Mouse (Mus musculus): ENCODE measurements around the gene Ppil2. TPM values are rescaled to one million over a fixed set of nuclear protein-coding genes. Genes with fewer than 3 reads are reported as not detected.

The Ppil2 gene
- polyA plus RNA-seq, 1 experiment from 2014 or later, result 142 TPM

DNA sequence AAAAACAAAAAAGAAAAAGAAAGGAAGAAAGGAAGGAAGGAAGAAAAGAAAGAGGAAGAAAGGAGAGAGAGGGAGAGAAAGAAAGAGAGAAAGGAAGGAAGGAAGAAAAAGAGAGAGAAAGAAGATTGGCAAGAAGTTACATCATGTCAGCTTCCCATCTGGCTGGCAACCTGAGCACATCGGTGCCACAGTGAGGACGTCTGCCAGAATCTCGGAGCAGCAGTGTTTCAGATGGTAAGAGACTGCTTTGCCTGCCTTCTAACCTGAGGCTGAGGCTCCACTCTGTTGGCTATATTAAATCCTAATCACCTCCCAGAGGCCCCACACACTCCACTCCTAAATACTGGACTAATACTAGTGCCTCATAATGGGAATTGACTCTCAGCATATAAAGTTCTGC is 57.2 kb downstream of the Ppil2 start:
- Histone ChIP-seq H3K9me3 (ENCODE audit: control insufficient read depth, low read length) (no peaks in the 10 kb centered on the region), H3K4me2 (replicated peaks; ENCODE audit: low read depth, low read length) (no peak overlapping the region), H3K27ac (ENCODE audit: low read depth, low read length) (no peak overlapping the region), H3K36me3 (ENCODE audit: control insufficient read depth, insufficient read depth, low read length) (no peaks in the 10 kb centered on the region; the same call in 1 of the 2 replicates), H3K4me1 (ENCODE audit: control insufficient read depth, insufficient read depth, low read length) (no peaks in the 10 kb centered on the region), H3K27me3 (ENCODE audit: control insufficient read depth, insufficient read depth, low read length) (no peaks in the 10 kb centered on the region), H3K4me3 (ENCODE audit: low read length) (no peak overlapping the region), H3K9ac (ENCODE audit: low read depth, low read length) (no peak overlapping the region)
- WGBS, result 80% methylated on average over 3 of the region's 3 CpGs
- no peak for ATAC-seq (ENCODE audit: low FRiP score, low TSS enrichment)

DNA sequence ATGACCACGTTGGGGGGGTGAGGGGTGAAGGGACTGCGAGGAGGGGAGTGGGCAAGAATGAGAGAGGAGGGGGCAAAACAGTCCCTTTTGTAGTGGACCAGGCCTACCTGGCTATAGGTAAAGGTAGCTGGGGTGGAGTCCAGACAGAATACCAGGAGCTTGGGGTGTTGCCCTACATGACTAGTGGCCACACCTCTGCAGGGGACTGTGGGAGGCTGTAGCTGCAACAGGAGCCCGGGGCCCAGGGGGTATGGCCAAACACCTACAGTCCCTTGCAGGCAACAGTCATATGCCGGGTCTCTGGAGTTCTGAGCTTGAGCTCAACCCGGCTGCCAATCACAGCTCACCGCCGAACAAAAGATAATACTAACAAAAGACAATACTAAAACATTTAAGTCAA is 59.0 kb downstream of the Ppil2 start:
- no peak for ATAC-seq (ENCODE audit: low FRiP score, low TSS enrichment)
- 83% methylated on average over 7 of the region's 7 CpGs for WGBS

DNA sequence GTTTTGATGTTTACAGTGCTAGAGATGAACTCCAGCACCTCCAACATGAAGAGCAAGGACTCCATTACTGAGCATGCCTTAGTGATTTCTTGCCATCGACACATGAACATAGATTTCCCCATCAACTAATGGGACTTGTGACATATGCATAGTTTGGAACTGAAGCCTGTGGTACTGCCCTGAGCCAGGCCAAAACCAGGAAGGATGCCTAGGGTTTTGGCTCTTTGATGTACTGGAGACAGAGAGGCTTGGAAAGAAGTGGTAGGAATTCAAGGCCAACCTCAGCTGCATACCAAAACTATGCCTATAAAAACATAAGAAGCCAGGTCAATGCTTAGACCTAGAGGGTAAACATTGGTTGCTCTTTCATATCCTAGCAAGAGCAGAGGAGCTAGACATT is 61.2 kb downstream of the Ppil2 start:
- 93% methylated on average over 1 of the region's 1 CpGs for WGBS
- Histone ChIP-seq H3K9me3 (ENCODE audit: control insufficient read depth, low read length) (no peaks in the 10 kb centered on the region), H3K27me3 (ENCODE audit: control insufficient read depth, insufficient read depth, low read length) (no peaks in the 10 kb centered on the region), H3K27ac (ENCODE audit: low read depth, low read length) (no peak overlapping the region), H3K4me1 (ENCODE audit: control insufficient read depth, insufficient read depth, low read length) (no peaks in the 10 kb centered on the region), H3K4me3 (ENCODE audit: low read length) (no peak overlapping the region), H3K9ac (ENCODE audit: low read depth, low read length) (no peak overlapping the region), H3K36me3 (ENCODE audit: control insufficient read depth, insufficient read depth, low read length) (peaks cover 27% of the 10 kb centered on the region), H3K4me2 (replicated peaks; ENCODE audit: low read depth, low read length) (no peak overlapping the region)
- no peak for ATAC-seq (ENCODE audit: low FRiP score, low TSS enrichment)

More for the DNA sequence above, 59.0 kb downstream of the Ppil2 start:
- no peak overlapping the region for H3K4me3 ChIP-seq (ENCODE audit: low read length)
- no peak overlapping the region for H3K9ac ChIP-seq (ENCODE audit: low read depth, low read length)
- H3K36me3 ChIP-seq (ENCODE audit: control insufficient read depth, insufficient read depth, low read length), result peaks cover 13% of the 10 kb centered on the region
- no peak overlapping the region for H3K27ac ChIP-seq (ENCODE audit: low read depth, low read length)
- H3K9me3 ChIP-seq (ENCODE audit: control insufficient read depth, low read length), result no peaks in the 10 kb centered on the region
- H3K4me2 ChIP-seq (replicated peaks; ENCODE audit: low read depth, low read length), result no peak overlapping the region
- no peaks in the 10 kb centered on the region for H3K27me3 ChIP-seq (ENCODE audit: control insufficient read depth, insufficient read depth, low read length)
- H3K4me1 ChIP-seq (ENCODE audit: control insufficient read depth, insufficient read depth, low read length), result no peaks in the 10 kb centered on the region

DNA sequence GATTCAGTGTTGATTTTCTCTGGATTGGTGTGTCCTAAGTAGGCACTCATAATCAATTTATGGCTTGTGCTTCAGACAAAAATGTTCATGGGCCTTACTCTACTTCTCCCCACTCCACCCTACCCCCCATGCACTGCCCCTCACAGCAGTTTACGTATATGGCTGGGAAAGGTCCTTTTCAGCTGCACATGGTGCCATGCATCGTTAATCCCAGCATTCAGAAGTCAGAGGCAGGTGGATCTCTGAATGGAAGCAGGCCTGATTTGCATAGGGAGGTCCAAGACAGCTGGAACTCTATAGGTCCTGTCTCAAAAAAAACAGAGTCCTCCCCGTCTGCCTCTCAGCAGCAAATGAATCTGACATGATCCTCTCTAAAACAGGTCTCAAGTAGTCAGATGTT is 65.8 kb downstream of the Ppil2 start:
- no peaks in the 10 kb centered on the region for H3K4me1 ChIP-seq (ENCODE audit: control insufficient read depth, insufficient read depth, low read length)
- peaks cover 68% of the 10 kb centered on the region for H3K36me3 ChIP-seq (ENCODE audit: control insufficient read depth, insufficient read depth, low read length)
- H3K27me3 ChIP-seq (ENCODE audit: control insufficient read depth, insufficient read depth, low read length), result no peaks in the 10 kb centered on the region
- no peak overlapping the region for H3K9ac ChIP-seq (ENCODE audit: low read depth, low read length)
- H3K27ac ChIP-seq (ENCODE audit: low read depth, low read length), result no peak overlapping the region
- H3K4me2 ChIP-seq (replicated peaks; ENCODE audit: low read depth, low read length), result no peak overlapping the region
- 51% methylated on average over 3 of the region's 3 CpGs for WGBS
- no peak overlapping the region for H3K4me3 ChIP-seq (ENCODE audit: low read length)
- H3K9me3 ChIP-seq (ENCODE audit: control insufficient read depth, low read length), result no peaks in the 10 kb centered on the region
- no peak for ATAC-seq (ENCODE audit: low FRiP score, low TSS enrichment)

DNA sequence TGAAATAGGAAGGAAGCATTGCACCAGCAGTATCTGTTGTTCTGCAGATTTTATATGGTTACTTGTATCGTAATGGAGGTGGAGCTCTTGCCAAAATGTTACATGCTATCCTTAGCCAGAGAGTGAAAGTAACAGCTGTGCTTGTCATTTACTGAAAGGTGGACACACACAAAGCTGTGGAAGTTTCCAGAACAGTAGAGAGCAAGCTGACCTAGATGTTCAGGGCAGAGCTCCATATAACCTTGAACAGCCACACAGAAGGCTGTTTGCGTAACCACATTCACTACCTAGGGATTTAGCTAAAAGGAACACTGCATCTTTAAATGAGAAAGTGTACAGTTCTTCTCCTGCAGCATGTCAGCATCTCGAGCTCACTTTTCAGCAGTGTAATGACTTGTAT is 66.7 kb downstream of the Ppil2 start:
- WGBS, result 89% methylated on average over 3 of the region's 3 CpGs

DNA sequence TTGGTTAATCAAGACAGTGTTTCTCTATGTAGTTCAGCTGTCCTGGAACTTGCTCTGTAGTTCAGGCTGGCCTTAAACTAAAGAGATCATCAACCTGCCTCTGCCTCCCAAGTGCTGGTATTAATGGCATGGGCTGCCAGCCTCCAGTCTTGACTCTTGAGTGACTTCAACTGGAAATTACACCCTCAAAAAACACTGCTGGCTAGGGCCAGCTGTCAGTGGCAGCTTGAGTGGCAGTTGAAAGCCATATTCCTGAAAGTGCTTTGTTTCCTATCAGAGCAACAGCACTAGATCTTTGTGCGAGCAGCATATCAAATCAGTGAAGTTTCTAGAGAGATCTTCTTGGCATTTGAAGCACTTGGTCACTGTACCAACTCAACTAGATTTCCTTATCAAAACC is 69.6 kb downstream of the Ppil2 start:
- no peak for ATAC-seq (ENCODE audit: low FRiP score, low TSS enrichment)
- Histone ChIP-seq H3K4me3 (ENCODE audit: low read length) (no peak overlapping the region), H3K36me3 (ENCODE audit: control insufficient read depth, insufficient read depth, low read length) (peaks cover 90% of the 10 kb centered on the region), H3K4me1 (ENCODE audit: control insufficient read depth, insufficient read depth, low read length) (no peaks in the 10 kb centered on the region), H3K27me3 (ENCODE audit: control insufficient read depth, insufficient read depth, low read length) (no peaks in the 10 kb centered on the region), H3K27ac (ENCODE audit: low read depth, low read length) (no peak overlapping the region), H3K9ac (ENCODE audit: low read depth, low read length) (no peak overlapping the region), H3K9me3 (ENCODE audit: control insufficient read depth, low read length) (no peaks in the 10 kb centered on the region), H3K4me2 (replicated peaks; ENCODE audit: low read depth, low read length) (no peak overlapping the region)
- 97% methylated on average over 1 of the region's 1 CpGs for WGBS

More for the DNA sequence above, 66.7 kb downstream of the Ppil2 start:
- Histone ChIP-seq H3K4me1 (ENCODE audit: control insufficient read depth, insufficient read depth, low read length) (no peaks in the 10 kb centered on the region), H3K9ac (ENCODE audit: low read depth, low read length) (no peak overlapping the region), H3K36me3 (ENCODE audit: control insufficient read depth, insufficient read depth, low read length) (peaks cover 78% of the 10 kb centered on the region), H3K27me3 (ENCODE audit: control insufficient read depth, insufficient read depth, low read length) (no peaks in the 10 kb centered on the region), H3K4me2 (replicated peaks; ENCODE audit: low read depth, low read length) (no peak overlapping the region), H3K9me3 (ENCODE audit: control insufficient read depth, low read length) (no peaks in the 10 kb centered on the region), H3K27ac (ENCODE audit: low read depth, low read length) (no peak overlapping the region), H3K4me3 (ENCODE audit: low read length) (no peak overlapping the region)
- ATAC-seq (ENCODE audit: low FRiP score, low TSS enrichment), result no peak

DNA sequence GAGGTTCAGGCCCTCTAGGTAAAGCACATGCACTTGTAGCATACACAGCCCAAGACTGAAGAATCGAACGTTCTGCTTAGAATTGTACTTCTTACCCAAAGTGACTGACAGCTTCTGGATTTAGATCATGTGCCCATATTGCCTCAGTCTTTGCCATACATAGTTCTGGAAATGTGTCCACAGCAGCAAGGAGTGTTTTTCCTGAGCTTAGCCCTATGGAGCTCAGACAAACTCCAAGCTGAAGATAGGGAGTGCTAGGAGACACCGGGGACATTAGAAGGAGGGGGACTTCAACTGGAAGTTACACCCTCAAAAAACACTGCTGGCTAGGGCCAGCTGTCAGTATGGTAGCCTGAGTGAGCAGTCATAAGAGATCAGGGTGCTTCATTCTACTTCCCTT is 70.3 kb downstream of the Ppil2 start:
- no peaks in the 10 kb centered on the region for H3K27me3 ChIP-seq (ENCODE audit: control insufficient read depth, insufficient read depth, low read length)
- no peaks in the 10 kb centered on the region for H3K9me3 ChIP-seq (ENCODE audit: control insufficient read depth, low read length)
- no peaks in the 10 kb centered on the region for H3K4me1 ChIP-seq (ENCODE audit: control insufficient read depth, insufficient read depth, low read length)
- no peak overlapping the region for H3K4me3 ChIP-seq (ENCODE audit: low read length)
- no peak overlapping the region for H3K4me2 ChIP-seq (replicated peaks; ENCODE audit: low read depth, low read length)
- no peak for ATAC-seq (ENCODE audit: low FRiP score, low TSS enrichment)
- WGBS, result 96% methylated on average over 3 of the region's 3 CpGs
- H3K27ac ChIP-seq (ENCODE audit: low read depth, low read length), result no peak overlapping the region
- H3K36me3 ChIP-seq (ENCODE audit: control insufficient read depth, insufficient read depth, low read length), result peaks cover 89% of the 10 kb centered on the region
- no peak overlapping the region for H3K9ac ChIP-seq (ENCODE audit: low read depth, low read length)

MicroRNAs within 50 kb of the gene (microRNA counts, 519-probe panel; counts per million panel counts)
- microRNA mmu-miR-130b (7,257 counts per million, percentile 77 among the panel's probes with 10 or more counts), microRNA mmu-miR-301b (5,511 counts per million, percentile 53 among the panel's probes with 10 or more counts)

Small RNA genes lying within 50 kb of the gene (microRNA-seq; reads per million reads assigned to microRNA genes)
- gene Mir130b (7,836 reads per million, percentile 94 among the genes with 10 or more reads in this experiment), gene Mir301b (101 reads per million, percentile 54 among the genes with 10 or more reads in this experiment)

Other genes starting within 250 kb of the Ppil2 start
- gene Igll1, start 247.3 kb downstream of the Ppil2 start, polyA plus RNA-seq (2014; fragmentation: Nextera tagmentation; extraction: Ambion mirVana), result not detected in 2 replicates
- gene Top3b, start 240.5 kb downstream of the Ppil2 start, polyA plus RNA-seq (2014; fragmentation: Nextera tagmentation; extraction: Ambion mirVana), result 55.6 and 81.4 TPM in 2 replicates
- gene Vpreb1, start 240.4 kb downstream of the Ppil2 start, polyA plus RNA-seq (2014; fragmentation: Nextera tagmentation; extraction: Ambion mirVana), result 1.7 and 2.8 TPM in 2 replicates
- 11.0 and 21.3 TPM in 2 replicates for gene Ppm1f, start 214.8 kb downstream of the Ppil2 start, polyA plus RNA-seq (2014; fragmentation: Nextera tagmentation; extraction: Ambion mirVana)
- 197 and 210 TPM in 2 replicates for gene Mapk1, start 127.9 kb downstream of the Ppil2 start, polyA plus RNA-seq (2014; fragmentation: Nextera tagmentation; extraction: Ambion mirVana)
- 50.1 and 54.5 TPM in 2 replicates for gene Ypel1, start 41.6 kb downstream of the Ppil2 start, polyA plus RNA-seq (2014; fragmentation: Nextera tagmentation; extraction: Ambion mirVana)
- 64.3 and 72.8 TPM in 2 replicates for gene 2610318N02Rik, start 13.9 kb upstream of the Ppil2 start, polyA plus RNA-seq (2014; fragmentation: Nextera tagmentation; extraction: Ambion mirVana)
- 55.3 and 66.5 TPM in 2 replicates for gene Sdf2l1, start 21.1 kb upstream of the Ppil2 start, polyA plus RNA-seq (2014; fragmentation: Nextera tagmentation; extraction: Ambion mirVana)
- 9.1 and 11.9 TPM in 2 replicates for gene Ydjc, start 33.4 kb upstream of the Ppil2 start, polyA plus RNA-seq (2014; fragmentation: Nextera tagmentation; extraction: Ambion mirVana)
- 0.54 and 0.91 TPM in 2 replicates for gene Ccdc116, start 36.0 kb upstream of the Ppil2 start, polyA plus RNA-seq (2014; fragmentation: Nextera tagmentation; extraction: Ambion mirVana)
- 376 and 405 TPM in 2 replicates for gene Ube2l3, start 91.4 kb upstream of the Ppil2 start, polyA plus RNA-seq (2014; fragmentation: Nextera tagmentation; extraction: Ambion mirVana)
- gene Rimbp3, start 97.3 kb upstream of the Ppil2 start, polyA plus RNA-seq (2014; fragmentation: Nextera tagmentation; extraction: Ambion mirVana), result 0.27 and 0.37 TPM in 2 replicates
- 4.0 and 4.3 TPM in 2 replicates for gene Hic2, start 122.3 kb upstream of the Ppil2 start, polyA plus RNA-seq (2014; fragmentation: Nextera tagmentation; extraction: Ambion mirVana)
- 10.2 and 11.1 TPM in 2 replicates for gene Tmem191c, start 164.8 kb upstream of the Ppil2 start, polyA plus RNA-seq (2014; fragmentation: Nextera tagmentation; extraction: Ambion mirVana)
- gene Serpind1, start 220.1 kb upstream of the Ppil2 start, polyA plus RNA-seq (2014; fragmentation: Nextera tagmentation; extraction: Ambion mirVana), result 0.14 and 0.16 TPM in 2 replicates

Data from kidney, embryonic 14.5 days (tissue).